Mouse (Mus musculus) neural tube, embryonic 13.5 days (tissue): ENCODE measurements at regions not wholly inside any gene's neighbourhood (a gene's known extent, or its start where the extent isn't known, plus 50 kb on each side); places are given as distances from the start of the nearest gene placed in this dataset.

Experiments
- ATAC-seq: fragments of 200-750 bp; cut with Nextera tagmentation; 2 replicates; pipeline ENCODE4 v1.8.0; 2017; ENCODE audit warnings: low read depth, mild to moderate bottlenecking, moderate TSS enrichment, moderate library complexity
- H3K27ac ChIP-seq: fragments of 300-500 bp; sonication (generic); replicated peaks from 2 replicates; pipeline ENCODE4 v1.5.1; 2015; ENCODE audit warnings: moderate library complexity, mild to moderate bottlenecking, inconsistent platforms
- H3K27me3 ChIP-seq: fragments of 300-500 bp; sonication (generic); 2 replicates; pipeline ENCODE4 v1.6.1; 2015; ENCODE audit warnings: mild to moderate bottlenecking, inconsistent platforms
- H3K36me3 ChIP-seq: fragments of 300-500 bp; sonication (generic); 2 replicates; pipeline ENCODE4 v1.6.1; 2015; ENCODE audit warnings: mild to moderate bottlenecking, inconsistent platforms
- H3K4me1 ChIP-seq: fragments of 300-500 bp; sonication (generic); replicated peaks from 2 replicates; pipeline ENCODE4 v1.6.1; 2015; ENCODE audit warnings: inconsistent platforms
- H3K4me2 ChIP-seq: fragments of 300-500 bp; sonication (generic); 2 replicates; pipeline ENCODE4 v1.6.1; 2015; ENCODE audit warnings: inconsistent platforms, mild to moderate bottlenecking, moderate library complexity
- H3K4me3 ChIP-seq: fragments of 300-500 bp; sonication (generic); 2 replicates; pipeline ENCODE4 v1.5.1; 2015; ENCODE audit warnings: mild to moderate bottlenecking, inconsistent platforms
- H3K9ac ChIP-seq: fragments of 300-500 bp; sonication (generic); 2 replicates; pipeline ENCODE4 v1.6.1; 2015; ENCODE audit warnings: moderate library complexity, mild to moderate bottlenecking, inconsistent platforms
- H3K9me3 ChIP-seq: fragments of 300-500 bp; sonication (generic); 2 replicates; pipeline ENCODE4 v1.6.1; 2016; ENCODE audit warnings: inconsistent platforms
- WGBS: fragments of 180-500 bp; shearing (Covaris S2); methylation state at CpG from one replicate; pipeline ENCODE4 v1.1.7; 2015; 5-methylcytosine and 5-hydroxymethylcytosine counted together

DNA sequence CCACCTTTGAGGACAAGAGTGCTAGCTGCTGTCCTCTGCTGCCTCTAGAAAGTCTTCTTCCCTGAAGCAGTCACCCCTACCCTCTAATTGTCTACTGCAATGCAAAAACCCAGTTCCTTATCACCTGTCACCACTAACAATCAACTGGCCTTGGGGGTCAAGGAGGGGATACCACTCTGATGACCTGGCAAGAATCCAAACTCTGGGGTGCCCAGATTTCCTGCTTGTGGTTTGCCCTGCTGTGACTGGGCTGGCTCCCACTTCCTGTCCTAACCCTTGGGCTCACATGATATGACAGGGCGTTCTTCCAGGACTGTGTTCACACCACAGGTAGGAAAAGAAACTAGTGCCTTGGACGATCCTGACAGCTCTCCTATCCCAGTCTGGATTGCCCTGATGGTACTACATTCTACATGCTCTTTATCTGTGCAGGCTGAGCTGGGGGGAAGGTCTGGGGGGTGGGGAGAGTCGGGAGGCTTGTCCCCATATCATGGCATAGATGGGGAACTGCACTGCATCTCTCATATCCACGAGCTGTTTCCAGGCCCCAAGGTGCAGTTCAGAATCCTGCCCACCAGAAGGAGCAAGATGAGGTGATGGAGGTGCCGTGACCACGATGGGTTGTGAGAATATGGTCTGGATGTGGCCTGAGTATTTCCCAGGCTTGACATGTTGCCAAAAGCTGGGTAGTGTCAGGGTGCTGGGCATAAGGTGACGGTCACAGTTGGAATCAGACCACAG, 81.0 kb downstream of the Maf start:
- Histone ChIP-seq H3K4me1 (no peaks in the 10 kb centered on the region), H3K4me2 (no peak overlapping the region), H3K27me3 (no peaks in the 10 kb centered on the region), H3K36me3 (no peaks in the 10 kb centered on the region), H3K27ac (no peak overlapping the region), H3K4me3 (no peak overlapping the region), H3K9ac (no peak overlapping the region), H3K9me3 (no peaks in the 10 kb centered on the region)
- 91% methylated on average over 7 of the region's 7 CpGs for WGBS
- ATAC-seq: no peak

- H3K36me3 ChIP-seq: no peaks in the 10 kb centered on the region
- WGBS: 80% methylated on average over 1 of the region's 1 CpGs
Observed at GRCm38 (mm10) chr8:115625072-115625471, 82.5 kb downstream of the Maf start.

GRCm38 (mm10) chr8:115618049-115618760, 89.4 kb downstream of the Maf start:
- Histone ChIP-seq H3K36me3 (no peaks in the 10 kb centered on the region), H3K9me3 (no peaks in the 10 kb centered on the region), H3K4me1 (no peaks in the 10 kb centered on the region), H3K27me3 (no peaks in the 10 kb centered on the region), H3K9ac (no peak overlapping the region), H3K27ac (no peak overlapping the region), H3K4me3 (no peak overlapping the region), H3K4me2 (no peak overlapping the region)
- 82% methylated on average over 13 of the region's 13 CpGs for WGBS
- no peak for ATAC-seq

More at GRCm38 (mm10) chr8:115625072-115625471, 82.5 kb downstream of the Maf start:
- H3K27me3 ChIP-seq: no peaks in the 10 kb centered on the region
- H3K4me1 ChIP-seq: no peaks in the 10 kb centered on the region
- no peak for ATAC-seq
- no peaks in the 10 kb centered on the region for H3K9me3 ChIP-seq
- no peak overlapping the region for H3K27ac ChIP-seq
- H3K4me2 ChIP-seq: no peak overlapping the region
- H3K4me3 ChIP-seq: no peak overlapping the region
- H3K9ac ChIP-seq: no peak overlapping the region

GRCm38 (mm10) chr8:115616871-115617605, 90.6 kb downstream of the Maf start:
- no peak overlapping the region for H3K4me3 ChIP-seq
- no peaks in the 10 kb centered on the region for H3K9me3 ChIP-seq
- no peak overlapping the region for H3K9ac ChIP-seq
- H3K4me1 ChIP-seq: no peaks in the 10 kb centered on the region
- no peaks in the 10 kb centered on the region for H3K36me3 ChIP-seq
- ATAC-seq: no peak
- no peak overlapping the region for H3K4me2 ChIP-seq
- WGBS: 91% methylated on average over 9 of the region's 9 CpGs
- H3K27me3 ChIP-seq: no peaks in the 10 kb centered on the region
- H3K27ac ChIP-seq: no peak overlapping the region

GRCm38 (mm10) chr8:115613946-115614584, 93.5 kb downstream of the Maf start:
- no peaks in the 10 kb centered on the region for H3K36me3 ChIP-seq
- no peak overlapping the region for H3K9ac ChIP-seq
- H3K4me2 ChIP-seq: no peak overlapping the region
- no peaks in the 10 kb centered on the region for H3K27me3 ChIP-seq
- H3K4me3 ChIP-seq: no peak overlapping the region
- no peaks in the 10 kb centered on the region for H3K9me3 ChIP-seq
- no peak overlapping the region for H3K27ac ChIP-seq
- ATAC-seq: no peak
- WGBS: 84% methylated on average over 5 of the region's 5 CpGs
- H3K4me1 ChIP-seq: no peaks in the 10 kb centered on the region

DNA sequence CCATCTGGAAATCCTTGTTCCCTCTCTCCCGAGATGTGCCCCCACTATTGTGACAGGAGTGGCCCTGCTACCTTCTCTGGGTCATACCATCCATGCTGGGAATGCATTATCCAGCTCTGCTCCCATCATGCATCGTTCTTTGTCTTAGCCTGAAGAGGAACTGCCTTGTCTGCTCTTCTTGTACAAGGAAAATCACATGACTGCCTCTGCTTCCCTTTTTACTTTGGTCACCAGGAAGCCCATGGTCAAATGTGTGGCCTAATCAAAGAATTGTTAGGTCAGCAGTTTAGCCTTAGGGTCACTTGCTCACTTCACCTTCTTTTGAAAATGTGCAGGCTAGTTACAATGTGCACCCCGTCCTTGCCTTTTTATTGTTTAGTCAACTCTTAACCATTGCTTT, 95.5 kb downstream of the Maf start:
- Histone ChIP-seq H3K27me3 (no peaks in the 10 kb centered on the region), H3K9me3 (no peaks in the 10 kb centered on the region), H3K4me2 (no peak overlapping the region), H3K9ac (no peak overlapping the region), H3K36me3 (no peaks in the 10 kb centered on the region), H3K4me3 (no peak overlapping the region), H3K27ac (no peak overlapping the region), H3K4me1 (no peaks in the 10 kb centered on the region)
- WGBS: 80% methylated on average over 3 of the region's 3 CpGs
- no peak for ATAC-seq

GRCm38 (mm10) chr8:115599771-115600170, 107.8 kb downstream of the Maf start:
- no peaks in the 10 kb centered on the region for H3K27me3 ChIP-seq
- H3K4me3 ChIP-seq: no peak overlapping the region
- H3K36me3 ChIP-seq: no peaks in the 10 kb centered on the region
- H3K4me1 ChIP-seq: peaks cover 8% of the 10 kb centered on the region; the same call in 1 of the 2 replicates
- H3K9ac ChIP-seq: no peak overlapping the region
- no peak overlapping the region for H3K27ac ChIP-seq
- ATAC-seq: no peak
- WGBS: 88% methylated on average over 6 of the region's 6 CpGs
- no peak overlapping the region for H3K4me2 ChIP-seq
- H3K9me3 ChIP-seq: no peaks in the 10 kb centered on the region

DNA sequence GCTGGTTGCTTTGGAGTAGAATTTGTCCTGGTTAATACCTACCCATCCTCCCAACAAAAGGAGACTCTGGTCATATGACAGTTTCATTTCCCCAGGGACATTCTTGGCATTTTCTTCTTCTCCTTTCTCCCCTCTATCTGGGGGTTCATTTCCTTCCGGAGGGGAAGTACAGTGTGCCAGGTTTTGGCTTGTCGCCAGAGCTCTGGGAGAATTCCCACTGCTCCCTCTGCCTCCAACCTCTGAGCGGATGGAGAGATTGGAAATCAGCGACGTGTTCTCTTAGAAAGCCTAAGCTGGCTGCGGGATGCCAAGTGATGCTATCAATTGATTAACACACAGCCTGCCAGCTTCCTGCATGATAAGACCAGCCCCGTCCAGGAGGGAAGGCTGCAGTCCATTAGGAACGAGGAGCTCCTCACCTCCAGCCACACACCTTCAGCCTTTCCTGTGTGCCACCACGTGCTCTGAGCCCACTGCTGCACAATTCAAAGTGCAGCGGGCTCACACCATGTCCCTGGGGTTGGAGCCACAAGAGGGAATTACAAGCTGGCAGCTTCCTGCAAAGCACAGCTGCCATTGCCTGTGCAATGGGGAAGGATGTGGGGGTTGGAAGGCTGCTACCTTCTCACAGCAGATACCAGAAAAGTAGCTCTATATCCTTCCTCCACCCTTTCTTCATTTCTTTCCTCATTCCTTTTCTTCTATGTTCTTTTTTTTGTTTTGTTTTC, 110.2 kb downstream of the Maf start:
- Histone ChIP-seq H3K9me3 (no peaks in the 10 kb centered on the region), H3K4me3 (no peak overlapping the region), H3K27me3 (no peaks in the 10 kb centered on the region), H3K9ac (no peak overlapping the region), H3K4me2 (peak overlapping the region; percentile 24), H3K27ac (peak overlapping the region; percentile 38), H3K4me1 (peaks cover 8% of the 10 kb centered on the region; the same call in 1 of the 2 replicates), H3K36me3 (no peaks in the 10 kb centered on the region)
- 48% methylated on average over 10 of the region's 10 CpGs for WGBS
- no peak for ATAC-seq

GRCm38 (mm10) chr8:115589721-115590120, 117.9 kb downstream of the Maf start:
- 80% methylated on average over 2 of the region's 2 CpGs for WGBS
- Histone ChIP-seq H3K9ac (no peak overlapping the region), H3K27ac (no peak overlapping the region), H3K4me3 (no peak overlapping the region), H3K4me1 (no peaks in the 10 kb centered on the region), H3K4me2 (no peak overlapping the region), H3K36me3 (no peaks in the 10 kb centered on the region), H3K27me3 (no peaks in the 10 kb centered on the region), H3K9me3 (no peaks in the 10 kb centered on the region)
- ATAC-seq: no peak

DNA sequence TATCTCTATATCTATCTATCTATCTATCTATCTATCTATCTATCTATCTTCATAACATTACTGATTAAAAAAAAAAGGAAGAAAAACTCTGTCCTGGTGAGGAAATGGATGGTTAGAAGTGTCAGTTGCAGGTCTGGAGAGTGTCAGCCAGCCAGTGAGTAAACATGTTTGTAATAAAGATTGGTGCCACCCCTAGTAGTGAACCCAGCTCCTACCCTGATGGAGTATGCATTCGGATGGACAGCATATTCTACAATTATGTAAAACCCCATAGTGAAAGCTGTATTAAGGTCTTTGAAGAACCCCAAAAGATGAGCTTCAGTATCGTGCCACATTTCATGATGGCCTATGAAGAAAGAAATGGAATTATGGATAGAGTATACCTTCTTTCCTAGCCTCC, 118.5 kb downstream of the Maf start:
- Histone ChIP-seq H3K9ac (no peak overlapping the region), H3K4me1 (0 out of 2 replicates have a peak, but pooled peaks cover 3% of the 10 kb centered on the region), H3K9me3 (no peaks in the 10 kb centered on the region), H3K4me3 (no peak overlapping the region), H3K27me3 (no peaks in the 10 kb centered on the region), H3K36me3 (no peaks in the 10 kb centered on the region), H3K4me2 (no peak overlapping the region), H3K27ac (no peak overlapping the region)
- 93% methylated on average over 2 of the region's 2 CpGs for WGBS
- no peak for ATAC-seq

- no peak overlapping the region for H3K4me3 ChIP-seq
- no peaks in the 10 kb centered on the region for H3K36me3 ChIP-seq
- H3K9me3 ChIP-seq: no peaks in the 10 kb centered on the region
- H3K9ac ChIP-seq: no peak overlapping the region
- no peaks in the 10 kb centered on the region for H3K27me3 ChIP-seq
- H3K4me1 ChIP-seq: 0 out of 2 replicates have a peak, but pooled peaks cover 6% of the 10 kb centered on the region
- no peak overlapping the region for H3K27ac ChIP-seq
- no peak overlapping the region for H3K4me2 ChIP-seq
- no peak for ATAC-seq
- 74% methylated on average over 8 of the region's 8 CpGs for WGBS
Observed at GRCm38 (mm10) chr8:115584311-115584907, 123.2 kb downstream of the Maf start.
